Mouse (Mus musculus): ENCODE results near the gene G0s2. TPM values are rescaled to one million over a fixed set of nuclear protein-coding genes. Genes with fewer than 3 reads are reported as not detected.

G0s2 gene
- polyA plus RNA-seq, 1 experiment from 2014 or later: 6.9 TPM

DNA sequence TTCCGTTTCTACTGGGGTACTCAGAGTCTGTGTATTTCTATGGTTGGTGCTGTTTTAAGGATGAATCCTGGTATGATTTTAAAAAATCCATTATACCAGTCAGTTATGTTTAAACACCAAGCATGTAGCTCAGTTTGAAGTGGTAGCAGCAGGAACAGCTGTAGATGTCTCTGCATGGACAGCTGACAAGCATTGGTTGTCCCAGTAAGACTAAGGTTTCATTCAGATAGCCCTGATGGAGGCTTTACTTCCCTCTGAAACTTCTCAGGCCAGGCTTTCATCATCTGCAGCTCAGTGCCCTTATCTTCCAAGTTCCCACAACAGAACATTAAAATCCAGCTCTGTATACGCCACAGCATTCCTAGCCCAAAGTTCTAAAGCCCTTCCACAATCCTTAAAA is 40.3 kb downstream of the G0s2 start:
- H3K27ac ChIP-seq (ENCODE audit: low read length): no peak overlapping the region
- H3K9me3 ChIP-seq (replicated peaks; ENCODE audit: control insufficient read depth, low read length, poor library complexity, severe bottlenecking): no peaks in the 10 kb centered on the region
- no peaks in the 10 kb centered on the region for H3K36me3 ChIP-seq (ENCODE audit: control insufficient read depth, insufficient read depth, low read length)
- H3K27me3 ChIP-seq (ENCODE audit: control insufficient read depth, insufficient read depth, low read depth, low read length): no peaks in the 10 kb centered on the region
- H3K4me1 ChIP-seq (ENCODE audit: control insufficient read depth, insufficient read depth, low read length): no peaks in the 10 kb centered on the region
- ATAC-seq: no peak
- 83% methylated on average over 2 of the region's 2 CpGs for WGBS
- no peak overlapping the region for H3K4me3 ChIP-seq (ENCODE audit: low read depth, low read length)
- H3K9ac ChIP-seq (ENCODE audit: low read depth, low read length): no peak overlapping the region
- no peak overlapping the region for H3K4me2 ChIP-seq (ENCODE audit: low read length)

- Histone ChIP-seq H3K9ac (ENCODE audit: low read depth, low read length) (no peak overlapping the region), H3K36me3 (ENCODE audit: control insufficient read depth, insufficient read depth, low read length) (no peaks in the 10 kb centered on the region), H3K4me1 (ENCODE audit: control insufficient read depth, insufficient read depth, low read length) (no peaks in the 10 kb centered on the region), H3K4me2 (ENCODE audit: low read length) (no peak overlapping the region), H3K4me3 (ENCODE audit: low read depth, low read length) (no peak overlapping the region), H3K9me3 (replicated peaks; ENCODE audit: control insufficient read depth, low read length, poor library complexity, severe bottlenecking) (no peaks in the 10 kb centered on the region), H3K27me3 (ENCODE audit: control insufficient read depth, insufficient read depth, low read depth, low read length) (no peaks in the 10 kb centered on the region), H3K27ac (ENCODE audit: low read length) (no peak overlapping the region)
- ATAC-seq: no peak
- WGBS: 79% methylated on average over 5 of the region's 5 CpGs
These were observed 42.1 kb downstream of the G0s2 start for GRCm38 (mm10) chr1:193230935-193231334.

DNA sequence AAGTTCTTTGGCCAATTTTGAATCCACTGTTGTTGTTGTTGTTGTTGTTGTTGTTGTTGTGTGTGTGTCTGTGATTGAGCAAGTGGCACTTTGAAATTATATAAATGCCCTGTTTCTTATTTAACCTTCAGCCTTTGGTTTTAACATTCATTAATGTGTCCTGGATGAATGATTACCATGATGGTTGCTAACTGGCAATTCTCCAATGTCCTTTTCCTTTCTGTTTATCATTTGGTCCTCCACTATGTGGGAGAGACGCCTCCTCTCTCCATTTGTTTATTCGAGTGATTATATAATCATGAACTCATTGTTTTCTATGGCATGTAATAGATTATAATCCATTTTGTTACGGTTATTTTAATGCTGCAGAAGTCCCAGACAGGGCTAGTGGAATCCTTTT is 42.5 kb downstream of the G0s2 start:
- Histone ChIP-seq H3K36me3 (ENCODE audit: control insufficient read depth, insufficient read depth, low read length) (no peaks in the 10 kb centered on the region), H3K9ac (ENCODE audit: low read depth, low read length) (no peak overlapping the region), H3K27ac (ENCODE audit: low read length) (no peak overlapping the region), H3K27me3 (ENCODE audit: control insufficient read depth, insufficient read depth, low read depth, low read length) (no peaks in the 10 kb centered on the region), H3K4me1 (ENCODE audit: control insufficient read depth, insufficient read depth, low read length) (no peaks in the 10 kb centered on the region), H3K4me2 (ENCODE audit: low read length) (no peak overlapping the region), H3K9me3 (replicated peaks; ENCODE audit: control insufficient read depth, low read length, poor library complexity, severe bottlenecking) (no peaks in the 10 kb centered on the region), H3K4me3 (ENCODE audit: low read depth, low read length) (no peak overlapping the region)
- no peak for ATAC-seq
- WGBS: 81% methylated on average over 3 of the region's 3 CpGs

DNA sequence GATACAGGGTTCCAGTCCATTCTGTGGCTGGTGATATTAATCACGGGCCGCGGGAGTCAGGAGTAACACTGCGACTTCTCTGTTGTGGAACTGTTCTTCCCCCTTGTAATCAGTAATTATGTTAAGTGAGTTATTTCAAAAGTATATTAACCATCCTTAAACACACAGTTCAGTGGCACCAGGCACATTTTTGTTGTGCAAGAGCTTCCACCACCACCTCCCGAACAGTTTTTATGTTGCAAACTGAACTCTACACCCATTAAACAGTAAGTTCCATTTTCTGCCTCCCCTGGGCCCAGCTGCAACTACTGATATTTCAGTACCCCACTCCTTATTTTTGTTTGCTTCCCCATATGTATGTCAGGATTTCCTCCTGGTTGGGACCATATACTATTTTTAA is 43.4 kb downstream of the G0s2 start:
- Histone ChIP-seq H3K27me3 (ENCODE audit: control insufficient read depth, insufficient read depth, low read depth, low read length) (no peaks in the 10 kb centered on the region), H3K9me3 (replicated peaks; ENCODE audit: control insufficient read depth, low read length, poor library complexity, severe bottlenecking) (no peaks in the 10 kb centered on the region), H3K4me2 (ENCODE audit: low read length) (no peak overlapping the region), H3K4me3 (ENCODE audit: low read depth, low read length) (no peak overlapping the region), H3K27ac (ENCODE audit: low read length) (no peak overlapping the region), H3K9ac (ENCODE audit: low read depth, low read length) (no peak overlapping the region), H3K36me3 (ENCODE audit: control insufficient read depth, insufficient read depth, low read length) (no peaks in the 10 kb centered on the region), H3K4me1 (ENCODE audit: control insufficient read depth, insufficient read depth, low read length) (no peaks in the 10 kb centered on the region)
- ATAC-seq: no peak
- WGBS: 97% methylated on average over 5 of the region's 5 CpGs

DNA sequence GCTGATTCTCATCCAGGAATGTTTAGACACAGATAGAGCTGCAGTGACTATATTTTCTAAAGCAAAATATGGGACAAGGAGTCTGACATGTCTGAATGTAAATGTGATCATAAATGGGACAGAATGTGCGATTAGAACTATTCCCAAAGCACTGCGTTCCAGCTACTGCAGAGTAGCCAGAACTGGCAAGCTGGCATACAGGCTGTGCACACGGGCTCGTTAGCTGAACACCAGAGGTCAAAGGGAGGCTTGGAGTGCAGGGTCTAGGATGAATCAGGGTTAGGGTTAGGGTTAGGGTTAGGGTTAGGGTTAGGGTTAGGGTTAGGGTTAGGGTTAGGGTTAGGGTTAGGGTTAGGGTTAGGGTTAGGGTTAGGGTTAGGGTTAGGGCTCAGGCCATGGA is 45.5 kb downstream of the G0s2 start:
- Histone ChIP-seq H3K36me3 (ENCODE audit: control insufficient read depth, insufficient read depth, low read length) (no peaks in the 10 kb centered on the region), H3K4me1 (ENCODE audit: control insufficient read depth, insufficient read depth, low read length) (no peaks in the 10 kb centered on the region), H3K27ac (ENCODE audit: low read length) (no peak overlapping the region), H3K27me3 (ENCODE audit: control insufficient read depth, insufficient read depth, low read depth, low read length) (no peaks in the 10 kb centered on the region), H3K4me3 (ENCODE audit: low read depth, low read length) (no peak overlapping the region), H3K9ac (ENCODE audit: low read depth, low read length) (no peak overlapping the region), H3K4me2 (ENCODE audit: low read length) (no peak overlapping the region), H3K9me3 (replicated peaks; ENCODE audit: control insufficient read depth, low read length, poor library complexity, severe bottlenecking) (no peaks in the 10 kb centered on the region)
- no peak for ATAC-seq
- 74% methylated on average over 4 of the region's 4 CpGs for WGBS

- Histone ChIP-seq H3K4me2 (ENCODE audit: low read length) (no peak overlapping the region), H3K27ac (ENCODE audit: low read length) (no peak overlapping the region), H3K4me3 (ENCODE audit: low read depth, low read length) (no peak overlapping the region), H3K27me3 (ENCODE audit: control insufficient read depth, insufficient read depth, low read depth, low read length) (no peaks in the 10 kb centered on the region), H3K9ac (ENCODE audit: low read depth, low read length) (no peak overlapping the region), H3K9me3 (replicated peaks; ENCODE audit: control insufficient read depth, low read length, poor library complexity, severe bottlenecking) (no peaks in the 10 kb centered on the region), H3K4me1 (ENCODE audit: control insufficient read depth, insufficient read depth, low read length) (no peaks in the 10 kb centered on the region), H3K36me3 (ENCODE audit: control insufficient read depth, insufficient read depth, low read length) (no peaks in the 10 kb centered on the region)
- 56% methylated on average over 7 of the region's 7 CpGs for whole genome bisulfite sequencing
- no peak for ATAC-seq
These were observed 46.1 kb downstream of the G0s2 start for GRCm38 (mm10) chr1:193226724-193227522.

DNA sequence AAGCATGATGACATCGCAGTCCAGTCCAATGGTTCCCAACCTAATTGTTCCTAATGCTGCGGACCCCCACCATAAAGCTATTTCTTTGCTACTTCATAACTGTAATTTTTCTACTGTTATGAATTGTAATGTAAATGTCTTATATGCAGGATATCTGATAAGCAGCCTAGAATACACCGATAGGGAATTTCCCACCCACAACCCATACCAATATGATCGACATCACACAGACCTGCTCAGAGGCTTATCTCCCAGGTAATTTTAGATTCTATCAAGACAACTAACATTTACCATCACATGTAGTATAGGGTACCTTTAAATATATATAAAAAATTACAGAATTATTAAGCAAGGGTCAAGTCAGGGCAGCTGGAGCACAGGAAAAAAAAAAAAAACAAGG is 46.9 kb downstream of the G0s2 start:
- ATAC-seq: no peak
- Histone ChIP-seq H3K4me1 (ENCODE audit: control insufficient read depth, insufficient read depth, low read length) (no peaks in the 10 kb centered on the region), H3K4me2 (ENCODE audit: low read length) (no peak overlapping the region), H3K27ac (ENCODE audit: low read length) (no peak overlapping the region), H3K27me3 (ENCODE audit: control insufficient read depth, insufficient read depth, low read depth, low read length) (no peaks in the 10 kb centered on the region), H3K4me3 (ENCODE audit: low read depth, low read length) (no peak overlapping the region), H3K36me3 (ENCODE audit: control insufficient read depth, insufficient read depth, low read length) (no peaks in the 10 kb centered on the region), H3K9me3 (replicated peaks; ENCODE audit: control insufficient read depth, low read length, poor library complexity, severe bottlenecking) (no peaks in the 10 kb centered on the region), H3K9ac (ENCODE audit: low read depth, low read length) (no peak overlapping the region)
- WGBS: 94% methylated on average over 4 of the region's 4 CpGs

DNA sequence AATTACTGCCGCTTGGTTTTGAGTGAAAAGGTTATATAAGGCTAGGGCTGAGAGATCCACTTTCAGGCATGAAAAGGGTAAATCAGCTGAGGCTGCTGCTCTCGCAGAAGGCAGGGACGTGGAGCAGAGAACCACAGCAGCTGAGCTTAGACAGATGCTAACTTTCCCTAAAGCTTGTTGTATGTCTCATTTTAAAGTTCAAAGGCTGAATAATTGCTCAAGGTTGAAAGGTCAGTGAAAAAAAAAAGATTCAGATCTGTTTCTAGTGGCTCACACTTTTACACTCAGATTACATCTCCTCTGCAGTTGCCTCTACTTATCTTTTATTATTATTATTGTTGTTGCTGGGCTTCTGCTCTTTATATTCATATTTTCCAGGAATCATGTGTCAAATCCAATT is 47.5 kb downstream of the G0s2 start:
- Histone ChIP-seq H3K9ac (ENCODE audit: low read depth, low read length) (no peak overlapping the region), H3K27ac (ENCODE audit: low read length) (no peak overlapping the region), H3K36me3 (ENCODE audit: control insufficient read depth, insufficient read depth, low read length) (no peaks in the 10 kb centered on the region), H3K4me2 (ENCODE audit: low read length) (no peak overlapping the region), H3K27me3 (ENCODE audit: control insufficient read depth, insufficient read depth, low read depth, low read length) (no peaks in the 10 kb centered on the region), H3K4me3 (ENCODE audit: low read depth, low read length) (no peak overlapping the region), H3K4me1 (ENCODE audit: control insufficient read depth, insufficient read depth, low read length) (no peaks in the 10 kb centered on the region), H3K9me3 (replicated peaks; ENCODE audit: control insufficient read depth, low read length, poor library complexity, severe bottlenecking) (no peaks in the 10 kb centered on the region)
- ATAC-seq: no peak
- WGBS: 29% methylated on average over 3 of the region's 3 CpGs
